Mouse (Mus musculus) embryonic fibroblast, embryonic 13.5 days (primary cell): ENCODE results near the gene Gm26558. TPM values are rescaled to one million over a fixed set of nuclear protein-coding genes. Genes with fewer than 3 reads are reported as not detected.

Source experiments
- H3K27ac ChIP-seq: 2 replicates; pipeline ENCODE4 v1.5.1; 2012; ENCODE audit warnings: low read length, control low read depth, inconsistent platforms; ENCODE audit not compliant: insufficient read depth
- H3K4me1 ChIP-seq: 2 replicates; pipeline ENCODE4 v1.6.1; 2011; ENCODE audit warnings: low read length; ENCODE audit not compliant: control insufficient read depth, insufficient read depth
- H3K4me3 ChIP-seq: 2 replicates; pipeline ENCODE4 v1.5.1; 2011; ENCODE audit warnings: mild to moderate bottlenecking, control low read depth, low read length; ENCODE audit not compliant: insufficient read depth
- CTCF ChIP-seq: IDR thresholded peaks from 2 replicates; pipeline ENCODE4 v1.5.1; 2011; ENCODE audit warnings: mild to moderate bottlenecking, control low read depth, low read length, moderate library complexity, borderline replicate concordance; ENCODE audit not compliant: insufficient read depth
- POLR2A ChIP-seq: IDR thresholded peaks from 2 replicates; pipeline ENCODE4 v1.6.1; 2011; ENCODE audit warnings: low read depth, mild to moderate bottlenecking, control low read depth, low read length, moderate library complexity
- polyA plus RNA-seq: library from polyadenylated mRNA; stranded (reverse); fragments of >200 nt; gene quantifications from 2 replicates; pipeline ENCODE4 v1.2.4, GENCODE M21; 2011; ENCODE audit warnings: low read depth; ENCODE audit not compliant: missing spikeins, insufficient read length

Gene Gm26558
- not detected in 2 replicates for polyA plus RNA-seq

DNA sequence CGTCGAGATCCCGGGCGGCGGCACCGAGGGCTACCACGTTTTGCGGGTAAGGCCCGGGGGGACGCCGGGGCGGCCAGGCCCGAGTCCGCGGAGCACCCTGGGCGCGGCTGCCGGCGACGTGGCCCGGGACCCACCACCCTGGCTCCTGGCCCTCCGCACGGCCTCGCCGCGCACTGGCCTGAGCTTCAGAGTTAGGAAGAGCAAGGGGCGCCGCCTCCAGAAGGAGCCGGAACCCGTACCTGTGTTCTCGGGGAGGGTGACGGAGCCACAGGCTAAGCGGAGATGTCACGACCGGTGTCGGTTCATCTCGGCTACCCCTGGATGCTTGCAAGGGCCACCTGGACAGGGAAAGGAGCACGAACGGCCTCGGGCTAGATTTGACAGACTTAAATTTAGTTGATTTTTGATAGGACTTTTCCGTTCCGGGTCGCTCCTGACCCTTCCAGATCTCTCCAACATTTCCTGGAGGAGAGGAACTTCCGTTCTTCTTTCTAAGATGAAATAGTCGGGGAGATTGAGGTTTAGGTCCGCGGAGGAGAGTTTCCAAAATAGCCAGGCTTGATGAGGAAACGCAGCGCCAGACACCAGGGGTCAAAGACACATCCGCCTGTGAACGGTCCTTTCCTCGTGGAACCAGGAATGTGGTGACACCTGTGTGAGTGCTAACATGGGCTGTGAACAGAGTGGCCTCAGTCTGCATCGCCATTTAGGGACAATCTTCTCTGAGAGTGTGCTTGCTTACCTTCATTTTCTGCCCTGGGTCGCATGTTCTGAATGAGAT lies at the start of gene Gm26558:
Gene Gm26558, minus strand, starts transcription at position 394 of the 781 bp plus-strand sequence.
- no peak for TF ChIP-seq POLR2A
- no peak for TF ChIP-seq CTCF
- Histone ChIP-seq H3K4me3 (peak within 1 kb of the TSS; percentile 97), H3K27ac (peak within 1 kb of the TSS; percentile 79), H3K4me1 (peaks cover 3% of the 10 kb centered on the region)

DNA sequence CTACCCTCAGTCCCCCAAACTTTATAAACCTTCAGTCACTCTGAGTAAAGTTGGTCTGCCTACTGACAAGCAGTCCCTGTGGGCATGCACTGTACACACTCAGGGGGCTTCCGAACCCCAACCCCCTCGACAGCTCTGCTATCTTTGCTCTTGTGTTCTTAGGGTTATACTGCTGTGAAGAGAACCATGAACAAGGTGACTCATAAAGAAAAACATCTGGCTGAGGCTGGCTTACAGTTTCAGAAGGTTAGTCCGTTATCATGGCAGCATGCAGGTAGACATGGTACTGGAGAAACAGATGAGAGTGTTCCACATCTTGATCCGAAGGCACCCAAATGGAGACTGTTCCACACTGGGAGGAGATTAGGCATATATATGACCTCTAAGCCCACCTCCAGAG lies 49.0 kb upstream of the Gm26558 start:
- TF ChIP-seq POLR2A, result no peak
- no peak for TF ChIP-seq CTCF
- Histone ChIP-seq H3K27ac (no peak overlapping the region), H3K4me3 (no peak overlapping the region), H3K4me1 (no peaks in the 10 kb centered on the region)

GRCm38 (mm10) chr2:70710236-70710635 lies 48.3 kb upstream of the Gm26558 start:
- TF ChIP-seq POLR2A (no peak), CTCF (no peak)
- no peak overlapping the region for H3K27ac ChIP-seq
- H3K4me3 ChIP-seq, result no peak overlapping the region
- no peaks in the 10 kb centered on the region for H3K4me1 ChIP-seq

DNA sequence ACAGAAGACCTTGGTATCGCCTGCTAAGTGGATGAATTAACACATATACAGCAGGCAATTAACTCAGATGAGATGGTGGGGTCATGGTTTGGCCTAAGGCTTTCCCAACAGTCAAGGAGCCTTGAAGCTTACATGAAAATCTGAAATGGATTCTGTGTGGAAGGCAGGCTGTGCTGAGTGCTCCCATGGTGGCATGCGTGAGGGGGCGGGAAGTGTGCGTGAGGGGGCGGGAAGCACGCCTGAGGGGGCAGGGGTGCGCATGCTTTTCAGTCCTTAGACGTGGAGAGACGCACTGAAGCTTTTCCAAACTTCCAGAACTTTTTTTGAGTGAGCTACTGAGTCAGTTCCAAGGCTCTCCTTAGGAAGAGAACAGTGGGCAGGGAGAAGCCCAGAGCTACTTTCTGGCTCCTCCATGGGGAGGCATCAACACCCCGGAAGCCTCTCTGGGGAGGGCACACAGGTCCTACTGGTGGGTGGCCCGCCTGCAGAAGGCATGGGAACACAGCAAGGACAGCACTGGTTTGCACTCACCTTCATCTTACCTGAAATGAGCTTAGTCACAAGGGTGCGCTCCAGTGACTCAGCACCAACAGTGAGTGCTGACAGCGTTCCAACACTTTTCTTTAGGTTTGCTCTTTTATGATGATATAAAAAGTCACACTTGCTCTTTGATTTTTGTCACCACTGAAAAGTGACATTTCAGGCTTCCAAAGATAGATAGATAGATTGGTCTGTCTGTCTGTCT lies 47.2 kb upstream of the Gm26558 start:
- H3K4me1 ChIP-seq, result no peaks in the 10 kb centered on the region
- H3K4me3 ChIP-seq, result no peak overlapping the region
- TF ChIP-seq CTCF (no peak), POLR2A (no peak)
- H3K27ac ChIP-seq, result no peak overlapping the region

GRCm38 (mm10) chr2:70702403-70702802 lies 40.5 kb upstream of the Gm26558 start:
- TF ChIP-seq CTCF (no peak), POLR2A (no peak)
- H3K4me3 ChIP-seq, result no peak overlapping the region
- no peaks in the 10 kb centered on the region for H3K4me1 ChIP-seq
- H3K27ac ChIP-seq, result no peak overlapping the region

DNA sequence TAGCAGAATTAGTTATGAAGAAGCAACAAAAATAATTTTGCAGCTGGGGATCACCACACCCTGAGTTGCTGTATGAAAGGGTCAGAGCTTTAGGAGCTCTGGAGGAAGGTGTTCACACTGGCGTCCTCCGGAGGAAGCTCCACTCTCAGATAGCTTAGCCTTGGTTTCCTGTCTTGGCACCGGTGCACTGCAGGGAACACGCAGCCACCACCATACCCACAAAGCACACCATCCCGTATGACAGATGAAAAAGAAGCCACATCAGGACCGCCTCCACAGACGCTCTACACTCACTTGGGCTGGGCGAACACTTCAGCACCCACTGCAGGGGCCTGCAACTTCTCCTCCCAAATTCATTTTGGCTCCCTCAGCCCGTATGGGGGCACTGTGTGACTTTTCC lies 39.7 kb upstream of the Gm26558 start:
- H3K27ac ChIP-seq, result no peak overlapping the region
- TF ChIP-seq CTCF (no peak), POLR2A (no peak)
- H3K4me1 ChIP-seq, result no peaks in the 10 kb centered on the region
- H3K4me3 ChIP-seq, result no peak overlapping the region

- no peak overlapping the region for H3K27ac ChIP-seq
- H3K4me3 ChIP-seq, result no peak overlapping the region
- no peaks in the 10 kb centered on the region for H3K4me1 ChIP-seq
- no peak for TF ChIP-seq POLR2A
- TF ChIP-seq CTCF, result no peak
Observed at GRCm38 (mm10) chr2:70700851-70701250, 38.9 kb upstream of the Gm26558 start.

- no peaks in the 10 kb centered on the region for H3K4me1 ChIP-seq
- TF ChIP-seq POLR2A, result no peak
- TF ChIP-seq CTCF, result no peak
- no peak overlapping the region for H3K4me3 ChIP-seq
- H3K27ac ChIP-seq, result no peak overlapping the region
Observed at GRCm38 (mm10) chr2:70695712-70696111, 33.8 kb upstream of the Gm26558 start.

DNA sequence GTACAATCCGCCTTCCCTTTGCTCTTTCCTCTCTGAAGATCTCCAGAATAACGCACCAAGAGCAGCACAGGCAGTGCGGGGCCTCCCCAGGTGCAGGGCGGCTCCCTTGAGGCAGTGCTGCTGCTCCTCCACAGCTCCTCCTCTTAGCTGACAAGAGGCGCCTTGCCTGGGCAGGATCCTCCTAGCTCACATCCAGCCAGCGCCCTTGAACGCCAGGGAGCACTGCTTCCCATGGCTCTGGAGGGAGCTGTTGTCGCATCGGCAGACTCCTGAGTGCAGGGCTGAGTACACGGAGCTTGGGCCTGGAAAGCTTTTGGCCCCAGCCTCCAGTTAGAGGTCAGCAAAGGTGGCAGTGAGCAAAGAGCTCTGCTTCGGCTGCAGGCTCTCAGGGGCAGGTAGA lies 28.3 kb upstream of the Gm26558 start:
- H3K4me3 ChIP-seq, result no peak overlapping the region
- TF ChIP-seq CTCF (no peak), POLR2A (no peak)
- no peak overlapping the region for H3K27ac ChIP-seq
- H3K4me1 ChIP-seq, result no peaks in the 10 kb centered on the region
